Mouse (Mus musculus) thymus, adult 2 months (tissue): ENCODE measurements at regions not wholly inside any gene's neighbourhood (a gene's known extent, or its start where the extent isn't known, plus 50 kb on each side); places are given as distances from the start of the nearest gene placed in this dataset.

Experiments used
- DNase-seq: peaks from one replicate; pipeline ENCODE4 v3.0.0; 2021
- H3K27ac ChIP-seq: fragments of 200-500 bp; 2 replicates; pipeline ENCODE4 v1.5.1; 2012; ENCODE audit warnings: low read length, control low read depth; ENCODE audit not compliant: control insufficient read depth, insufficient read depth
- H3K27me3 ChIP-seq: fragments of 200-500 bp; 2 replicates; pipeline ENCODE4 v1.6.1; 2012; ENCODE audit warnings: mild to moderate bottlenecking, low read length, moderate library complexity, mixed read lengths; ENCODE audit not compliant: control insufficient read depth, insufficient read depth
- H3K36me3 ChIP-seq: fragments of 200-500 bp; 2 replicates; pipeline ENCODE4 v1.6.1; 2012; ENCODE audit warnings: mild to moderate bottlenecking, low read length, moderate library complexity; ENCODE audit not compliant: control insufficient read depth, insufficient read depth
- H3K4me1 ChIP-seq: fragments of 200-500 bp; replicated peaks from 2 replicates; pipeline ENCODE4 v1.6.1; 2012; ENCODE audit warnings: low read length; ENCODE audit not compliant: control insufficient read depth, insufficient read depth
- H3K4me3 ChIP-seq: fragments of 200-500 bp; 2 replicates; pipeline ENCODE4 v1.5.1; 2012; ENCODE audit warnings: mild to moderate bottlenecking, low read length, control low read depth, moderate library complexity; ENCODE audit not compliant: control insufficient read depth, insufficient read depth
- CTCF ChIP-seq: fragments of 200-500 bp; IDR thresholded peaks from 2 replicates; pipeline ENCODE4 v1.5.1; 2012; ENCODE audit warnings: mild to moderate bottlenecking, control low read depth, low read length, moderate library complexity, borderline replicate concordance; ENCODE audit not compliant: control insufficient read depth, poor library complexity, insufficient read depth; ENCODE audit errors: extremely low read depth
- POLR2A ChIP-seq: fragments of 200-500 bp; IDR thresholded peaks from 2 replicates; pipeline ENCODE4 v1.6.1; 2012; ENCODE audit warnings: mild to moderate bottlenecking, low read length, control low read depth, moderate library complexity; ENCODE audit not compliant: control insufficient read depth, poor library complexity, insufficient read depth; ENCODE audit errors: extremely low read depth
- whole genome bisulfite sequencing: fragments of 180-500 bp; shearing (Covaris S2); methylation state at CpG from one replicate; pipeline ENCODE4 v1.1.7; 2018; 5-methylcytosine and 5-hydroxymethylcytosine counted together

GRCm38 (mm10) chr17:79489306-79489705, 122.4 kb upstream of the Rmdn2 start:
- Histone ChIP-seq H3K4me3 (no peak overlapping the region), H3K27me3 (no peaks in the 10 kb centered on the region), H3K27ac (no peak overlapping the region), H3K36me3 (no peaks in the 10 kb centered on the region), H3K4me1 (no peaks in the 10 kb centered on the region)
- no peak for TF ChIP-seq CTCF
- no peak for TF ChIP-seq POLR2A
- no peak for DNase-seq
- WGBS: 94% methylated on average over 6 of the region's 6 CpGs

GRCm38 (mm10) chr17:79497629-79498028, 114.0 kb upstream of the Rmdn2 start:
- no peak overlapping the region for H3K4me3 ChIP-seq
- TF ChIP-seq CTCF (no peak), POLR2A (no peak)
- 99% methylated on average over 4 of the region's 4 CpGs for WGBS
- no peak overlapping the region for H3K27ac ChIP-seq
- no peak for DNase-seq
- no peaks in the 10 kb centered on the region for H3K4me1 ChIP-seq
- no peaks in the 10 kb centered on the region for H3K27me3 ChIP-seq
- no peaks in the 10 kb centered on the region for H3K36me3 ChIP-seq

- Histone ChIP-seq H3K4me3 (no peak overlapping the region), H3K36me3 (no peaks in the 10 kb centered on the region), H3K27me3 (no peaks in the 10 kb centered on the region), H3K4me1 (no peaks in the 10 kb centered on the region), H3K27ac (no peak overlapping the region)
- TF ChIP-seq CTCF: no peak
- no peak for TF ChIP-seq POLR2A
- WGBS: 95% methylated on average over 9 of the region's 9 CpGs
- no peak for DNase-seq
These were observed 113.3 kb upstream of the Rmdn2 start for GRCm38 (mm10) chr17:79498321-79498720.

GRCm38 (mm10) chr17:79501031-79501474, 110.6 kb upstream of the Rmdn2 start:
- TF ChIP-seq POLR2A: no peak
- no peak for TF ChIP-seq CTCF
- Histone ChIP-seq H3K4me3 (no peak overlapping the region), H3K27me3 (no peaks in the 10 kb centered on the region), H3K27ac (no peak overlapping the region), H3K4me1 (no peaks in the 10 kb centered on the region), H3K36me3 (no peaks in the 10 kb centered on the region)
- WGBS: 98% methylated on average over 1 of the region's 1 CpGs
- no peak for DNase-seq

GRCm38 (mm10) chr17:79501926-79502325, 109.7 kb upstream of the Rmdn2 start:
- 92% methylated on average over 2 of the region's 2 CpGs for WGBS
- Histone ChIP-seq H3K27me3 (no peaks in the 10 kb centered on the region), H3K36me3 (no peaks in the 10 kb centered on the region), H3K4me3 (no peak overlapping the region), H3K4me1 (no peaks in the 10 kb centered on the region), H3K27ac (no peak overlapping the region)
- no peak for TF ChIP-seq CTCF
- DNase-seq: no peak

GRCm38 (mm10) chr17:79503037-79503436, 108.6 kb upstream of the Rmdn2 start:
- 93% methylated on average over 2 of the region's 2 CpGs for WGBS
- TF ChIP-seq CTCF (no peak), POLR2A (no peak)
- H3K4me3 ChIP-seq: no peak overlapping the region

GRCm38 (mm10) chr17:79504209-79504608, 107.5 kb upstream of the Rmdn2 start:
- TF ChIP-seq POLR2A: no peak
- no peak for TF ChIP-seq CTCF
- H3K4me3 ChIP-seq: no peak overlapping the region
- H3K36me3 ChIP-seq: no peaks in the 10 kb centered on the region
- no peak for DNase-seq
- H3K27ac ChIP-seq: no peak overlapping the region
- WGBS: 96% methylated on average over 3 of the region's 3 CpGs
- no peaks in the 10 kb centered on the region for H3K27me3 ChIP-seq
- no peaks in the 10 kb centered on the region for H3K4me1 ChIP-seq

More at GRCm38 (mm10) chr17:79503037-79503436, 108.6 kb upstream of the Rmdn2 start:
- no peaks in the 10 kb centered on the region for H3K4me1 ChIP-seq
- H3K27me3 ChIP-seq: no peaks in the 10 kb centered on the region
- DNase-seq: no peak
- H3K36me3 ChIP-seq: no peaks in the 10 kb centered on the region
- H3K27ac ChIP-seq: no peak overlapping the region
